Mouse (Mus musculus): ENCODE results near the gene Smagp. TPM values are rescaled to one million over a fixed set of nuclear protein-coding genes. Genes with fewer than 3 reads are reported as not detected.

Gene Smagp
- polyA plus RNA-seq, 1 experiment from 2014 or later: 21.7 TPM

GRCm38 (mm10) chr15:100667420-100667819 lies 30.7 kb upstream of the Smagp start:
- no peaks in the 10 kb centered on the region for H3K27me3 ChIP-seq (ENCODE audit: insufficient read depth, low read length)
- no peak for DNase-seq
- peak overlapping the region; percentile 71 for H3K4me2 ChIP-seq (ENCODE audit: low read depth, low read length)
- H3K36me3 ChIP-seq (replicated peaks; ENCODE audit: insufficient read depth, low read length): no peaks in the 10 kb centered on the region
- peaks cover 32% of the 10 kb centered on the region for H3K4me1 ChIP-seq (ENCODE audit: insufficient read depth)
- TF ChIP-seq CTCF (IDR thresholded peaks at IDR 0.05; ENCODE audit: low read depth) (no peak), EP300 (IDR thresholded peaks at IDR 0.05; ENCODE audit: low read depth) (no peak)
- H3K9ac ChIP-seq (replicated peaks): peak overlapping the region; percentile 41; the same call in 1 of the 2 replicates
- peak overlapping the region; percentile 70 for H3K27ac ChIP-seq (ENCODE audit: low read depth)
- no peaks in the 10 kb centered on the region for H3K9me3 ChIP-seq (ENCODE audit: low read length)
- ATAC-seq: no peak
- WGBS (ENCODE audit: insufficient replicate concordance): 29% methylated on average over 6 of the region's 6 CpGs
- H3K4me3 ChIP-seq (ENCODE audit: low read depth, low read length): peak overlapping the region; percentile 52

GRCm38 (mm10) chr15:100666851-100667250 lies 30.1 kb upstream of the Smagp start:
- H3K4me3 ChIP-seq (ENCODE audit: low read depth, low read length): peak overlapping the region; percentile 52
- no peak for ATAC-seq
- DNase-seq: no peak
- H3K4me2 ChIP-seq (ENCODE audit: low read depth, low read length): peak overlapping the region; percentile 71
- WGBS (ENCODE audit: insufficient replicate concordance): 16% methylated on average over 12 of the region's 12 CpGs
- H3K27me3 ChIP-seq (ENCODE audit: insufficient read depth, low read length): no peaks in the 10 kb centered on the region
- H3K36me3 ChIP-seq (replicated peaks; ENCODE audit: insufficient read depth, low read length): no peaks in the 10 kb centered on the region
- no peaks in the 10 kb centered on the region for H3K9me3 ChIP-seq (ENCODE audit: low read length)
- peak overlapping the region; percentile 70 for H3K27ac ChIP-seq (ENCODE audit: low read depth)
- TF ChIP-seq CTCF (IDR thresholded peaks at IDR 0.05; ENCODE audit: low read depth) (no peak), EP300 (IDR thresholded peaks at IDR 0.05; ENCODE audit: low read depth) (no peak)
- H3K4me1 ChIP-seq (ENCODE audit: insufficient read depth): peaks cover 32% of the 10 kb centered on the region
- peak overlapping the region; percentile 41; the same call in 1 of the 2 replicates for H3K9ac ChIP-seq (replicated peaks)

GRCm38 (mm10) chr15:100666219-100666696 lies 29.5 kb upstream of the Smagp start:
- Histone ChIP-seq H3K9me3 (ENCODE audit: low read length) (no peaks in the 10 kb centered on the region), H3K27ac (ENCODE audit: low read depth) (peak overlapping the region; percentile 70), H3K9ac (replicated peaks) (no peak overlapping the region; the same call in 1 of the 2 replicates), H3K4me3 (ENCODE audit: low read depth, low read length) (peak overlapping the region; percentile 52), H3K4me1 (ENCODE audit: insufficient read depth) (peaks cover 32% of the 10 kb centered on the region), H3K27me3 (ENCODE audit: insufficient read depth, low read length) (no peaks in the 10 kb centered on the region), H3K4me2 (ENCODE audit: low read depth, low read length) (peak overlapping the region; percentile 71), H3K36me3 (replicated peaks; ENCODE audit: insufficient read depth, low read length) (no peaks in the 10 kb centered on the region; the same call in 1 of the 2 replicates)
- ATAC-seq (0 out of 2 replicates have a peak, but pooled peaks have one; percentile 19), DNase-seq (peak; percentile 29)
- no peak for TF ChIP-seq CTCF (IDR thresholded peaks at IDR 0.05; ENCODE audit: low read depth)
- no peak for TF ChIP-seq EP300 (IDR thresholded peaks at IDR 0.05; ENCODE audit: low read depth)
- 6% methylated on average over 7 of the region's 7 CpGs for WGBS (ENCODE audit: insufficient replicate concordance)

GRCm38 (mm10) chr15:100665411-100666218 lies 28.9 kb upstream of the Smagp start:
- Histone ChIP-seq H3K9me3 (ENCODE audit: low read length) (no peaks in the 10 kb centered on the region), H3K9ac (replicated peaks) (no peak overlapping the region; the same call in 1 of the 2 replicates), H3K27me3 (ENCODE audit: insufficient read depth, low read length) (no peaks in the 10 kb centered on the region), H3K4me2 (ENCODE audit: low read depth, low read length) (peak overlapping the region; percentile 71), H3K4me3 (ENCODE audit: low read depth, low read length) (peak overlapping the region; percentile 52), H3K4me1 (ENCODE audit: insufficient read depth) (peaks cover 32% of the 10 kb centered on the region), H3K27ac (ENCODE audit: low read depth) (peak overlapping the region; percentile 70), H3K36me3 (replicated peaks; ENCODE audit: insufficient read depth, low read length) (no peaks in the 10 kb centered on the region; the same call in 1 of the 2 replicates)
- ATAC-seq (no peak), DNase-seq (no peak)
- 35% methylated on average over 9 of the region's 9 CpGs for WGBS (ENCODE audit: insufficient replicate concordance)
- TF ChIP-seq CTCF (IDR thresholded peaks at IDR 0.05; ENCODE audit: low read depth): no peak
- no peak for TF ChIP-seq EP300 (IDR thresholded peaks at IDR 0.05; ENCODE audit: low read depth)

- no peak overlapping the region for H3K4me3 ChIP-seq (ENCODE audit: low read depth, low read length)
- WGBS (ENCODE audit: insufficient replicate concordance): 40% methylated on average over 9 of the region's 9 CpGs
- no peaks in the 10 kb centered on the region for H3K27me3 ChIP-seq (ENCODE audit: insufficient read depth, low read length)
- H3K4me2 ChIP-seq (ENCODE audit: low read depth, low read length): peak overlapping the region; percentile 71
- peaks cover 32% of the 10 kb centered on the region for H3K4me1 ChIP-seq (ENCODE audit: insufficient read depth)
- H3K36me3 ChIP-seq (replicated peaks; ENCODE audit: insufficient read depth, low read length): peaks cover 5% of the 10 kb centered on the region; the same call in 1 of the 2 replicates
- no peak for TF ChIP-seq EP300 (IDR thresholded peaks at IDR 0.05; ENCODE audit: low read depth)
- no peak for TF ChIP-seq CTCF (IDR thresholded peaks at IDR 0.05; ENCODE audit: low read depth)
- peak overlapping the region; percentile 70; the same call in 1 of the 2 replicates for H3K27ac ChIP-seq (ENCODE audit: low read depth)
- peak; percentile 51 for DNase-seq
- no peak overlapping the region for H3K9ac ChIP-seq (replicated peaks)
- ATAC-seq: no peak
- no peaks in the 10 kb centered on the region for H3K9me3 ChIP-seq (ENCODE audit: low read length)
Observed at GRCm38 (mm10) chr15:100664813-100665274, 28.1 kb upstream of the Smagp start.

GRCm38 (mm10) chr15:100660805-100661204 lies 24.1 kb upstream of the Smagp start:
- Histone ChIP-seq H3K9ac (replicated peaks) (no peak overlapping the region), H3K27me3 (ENCODE audit: insufficient read depth, low read length) (no peaks in the 10 kb centered on the region), H3K36me3 (replicated peaks; ENCODE audit: insufficient read depth, low read length) (peaks cover 10% of the 10 kb centered on the region), H3K9me3 (ENCODE audit: low read length) (no peaks in the 10 kb centered on the region), H3K27ac (ENCODE audit: low read depth) (no peak overlapping the region), H3K4me1 (ENCODE audit: insufficient read depth) (peaks cover 17% of the 10 kb centered on the region), H3K4me2 (ENCODE audit: low read depth, low read length) (no peak overlapping the region), H3K4me3 (ENCODE audit: low read depth, low read length) (no peak overlapping the region)
- no peak for TF ChIP-seq EP300 (IDR thresholded peaks at IDR 0.05; ENCODE audit: low read depth)
- TF ChIP-seq CTCF (IDR thresholded peaks at IDR 0.05; ENCODE audit: low read depth): no peak
- 78% methylated on average over 5 of the region's 5 CpGs for WGBS (ENCODE audit: insufficient replicate concordance)
- DNase-seq (no peak), ATAC-seq (no peak)
